Mouse (Mus musculus) liver, embryonic 16.5 days (tissue): ENCODE data around the gene Ttc9b. TPM values are rescaled to one million over a fixed set of nuclear protein-coding genes. Genes with fewer than 3 reads are reported as not detected.
A peak's percentile ranks its signal among the peaks of the same experiment; 100 is the strongest.

Source experiments
- ATAC-seq: fragments of 200-750 bp; cut with Nextera tagmentation; 2 replicates; pipeline ENCODE4 v1.8.0; 2017; ENCODE audit warnings: low read depth, mild to moderate bottlenecking, moderate number of reproducible peaks, moderate library complexity
- H3K27ac ChIP-seq: fragments of 300-500 bp; sonication (generic); 2 replicates; pipeline ENCODE4 v1.5.1; 2014; ENCODE audit warnings: mild to moderate bottlenecking, low read length
- H3K27me3 ChIP-seq: fragments of 300-500 bp; sonication (generic); 2 replicates; pipeline ENCODE4 v1.6.1; 2014; ENCODE audit warnings: low read depth, low read length, mixed read lengths; ENCODE audit not compliant: control insufficient read depth, insufficient read depth
- H3K36me3 ChIP-seq: fragments of 300-500 bp; sonication (generic); 2 replicates; pipeline ENCODE4 v1.6.1; 2014; ENCODE audit warnings: mild to moderate bottlenecking; ENCODE audit not compliant: control insufficient read depth, insufficient read depth
- H3K4me1 ChIP-seq: fragments of 300-500 bp; sonication (generic); 2 replicates; pipeline ENCODE4 v1.6.1; 2014; ENCODE audit warnings: low read depth, low read length, mixed read lengths; ENCODE audit not compliant: control insufficient read depth
- H3K4me2 ChIP-seq: fragments of 300-500 bp; sonication (generic); 2 replicates; pipeline ENCODE4 v1.6.1; 2014; ENCODE audit warnings: low read depth, low read length, mixed read lengths
- H3K4me3 ChIP-seq: fragments of 300-500 bp; sonication (generic); 2 replicates; pipeline ENCODE4 v1.5.1; 2014; ENCODE audit warnings: low read depth, mild to moderate bottlenecking, low read length
- H3K9ac ChIP-seq: fragments of 300-500 bp; sonication (generic); 2 replicates; pipeline ENCODE4 v1.6.1; 2014; ENCODE audit warnings: low read depth, low read length
- H3K9me3 ChIP-seq: fragments of 300-500 bp; sonication (generic); replicated peaks from 2 replicates; pipeline ENCODE4 v1.6.1; 2016; ENCODE audit warnings: low read length; ENCODE audit not compliant: control insufficient read depth
- WGBS: fragments of 180-500 bp; shearing (Covaris S2); extraction: QIAGEN DNeasy Blood & Tissue Kit; methylation state at CpG from one replicate; pipeline ENCODE4 v1.1.7; 2014; ENCODE audit not compliant: insufficient replicate concordance; 5-methylcytosine and 5-hydroxymethylcytosine counted together
- polyA plus RNA-seq: library from polyadenylated mRNA; unstranded; fragments of >200 nt; fragmentation: Nextera tagmentation; extraction: Ambion mirVana; gene quantifications from 2 replicates; pipeline ENCODE4 v1.2.1, GENCODE M21; 2015

Gene Ttc9b
- polyA plus RNA-seq, 1 experiment from 2014 or later = not detected

GRCm38 (mm10) chr7:27650949-27651348 is 2.8 kb upstream of the Ttc9b start:
- under 1% methylated on average over 10 of the region's 10 CpGs for WGBS
- Histone ChIP-seq H3K27me3 (peaks cover 42% of the 10 kb centered on the region), H3K4me3 (peak overlapping the region; percentile 44), H3K27ac (no peak overlapping the region), H3K9ac (no peak overlapping the region), H3K4me1 (peaks cover 3% of the 10 kb centered on the region), H3K4me2 (peak overlapping the region; percentile 33; the same call in 1 of the 2 replicates), H3K9me3 (no peaks in the 10 kb centered on the region), H3K36me3 (no peaks in the 10 kb centered on the region)
- 0 out of 2 replicates have a peak, but pooled peaks have one; percentile 24 for ATAC-seq

DNA sequence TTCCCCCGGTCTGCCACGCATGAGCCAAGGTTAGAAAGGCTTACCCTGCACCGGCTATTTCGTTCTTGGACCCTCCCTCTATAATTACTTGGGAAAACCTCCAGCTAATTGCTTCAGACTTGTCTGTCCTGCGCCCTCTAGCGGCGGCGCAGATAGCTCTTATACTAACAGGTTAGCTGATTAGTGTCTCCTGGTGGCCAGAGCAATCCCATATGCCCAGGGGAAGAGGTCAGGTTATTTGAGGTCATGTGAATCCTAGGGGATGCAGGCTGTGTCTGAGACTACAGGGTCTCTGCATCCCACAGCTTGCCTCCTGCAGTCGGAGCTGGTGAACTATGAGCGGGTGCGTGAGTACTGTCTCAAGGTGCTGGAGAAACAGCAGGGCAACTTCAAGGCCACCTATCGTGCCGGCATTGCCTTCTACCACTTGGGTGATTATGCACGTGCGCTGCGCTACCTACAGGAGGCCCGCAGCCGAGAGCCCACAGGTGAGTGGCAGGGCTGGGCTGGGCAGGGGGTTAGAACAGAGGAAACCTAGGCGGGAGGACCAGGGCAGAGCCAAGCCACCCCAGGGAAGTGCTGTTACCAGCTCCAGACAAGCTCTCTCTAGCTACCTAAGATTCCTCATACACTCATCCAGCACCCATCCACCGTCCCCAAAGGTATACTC is 1.0 kb downstream of the Ttc9b start:
- Histone ChIP-seq H3K27me3 (peaks cover 73% of the 10 kb centered on the region), H3K9ac (no peak overlapping the region), H3K4me2 (no peak overlapping the region), H3K4me3 (no peak overlapping the region), H3K27ac (no peak overlapping the region), H3K9me3 (no peaks in the 10 kb centered on the region), H3K4me1 (peaks cover 10% of the 10 kb centered on the region), H3K36me3 (no peaks in the 10 kb centered on the region)
- 47% methylated on average over 20 of the region's 20 CpGs for WGBS
- no peak for ATAC-seq

- Histone ChIP-seq H3K9ac (no peak overlapping the region), H3K4me3 (no peak overlapping the region), H3K4me1 (peaks cover 10% of the 10 kb centered on the region), H3K36me3 (no peaks in the 10 kb centered on the region), H3K4me2 (no peak overlapping the region), H3K27ac (no peak overlapping the region), H3K9me3 (no peaks in the 10 kb centered on the region), H3K27me3 (peaks cover 73% of the 10 kb centered on the region)
- ATAC-seq = no peak
- WGBS = 37% methylated on average over 11 of the region's 11 CpGs
Measured at GRCm38 (mm10) chr7:27655545-27655944, 1.8 kb downstream of the Ttc9b start.

DNA sequence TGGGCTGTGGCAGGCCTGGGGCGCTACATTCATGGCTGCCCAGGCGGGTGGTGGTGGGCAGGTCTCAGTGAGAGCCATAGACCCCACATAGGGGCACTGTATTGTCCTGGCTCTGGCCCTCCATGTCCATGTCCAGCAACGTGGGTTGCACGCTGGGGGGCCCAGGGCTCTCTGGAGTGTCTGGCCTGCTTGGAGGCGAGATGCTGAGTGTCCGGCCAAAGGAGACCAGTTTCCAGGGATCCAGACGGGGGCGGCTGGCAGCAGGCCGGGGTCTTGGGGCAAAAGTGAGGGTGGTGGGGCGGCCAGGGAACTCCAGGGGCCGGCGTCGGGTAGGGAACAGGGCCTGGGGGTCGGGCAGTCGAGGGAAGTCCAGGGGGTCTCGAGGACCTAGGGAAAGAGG is 2.9 kb downstream of the Ttc9b start:
- no peak overlapping the region for H3K4me3 ChIP-seq
- H3K4me2 ChIP-seq = no peak overlapping the region
- H3K27ac ChIP-seq = no peak overlapping the region
- H3K36me3 ChIP-seq = no peaks in the 10 kb centered on the region
- H3K4me1 ChIP-seq = peaks cover 10% of the 10 kb centered on the region
- peaks cover 71% of the 10 kb centered on the region for H3K27me3 ChIP-seq
- WGBS = 67% methylated on average over 16 of the region's 16 CpGs
- no peak for ATAC-seq
- no peaks in the 10 kb centered on the region for H3K9me3 ChIP-seq
- H3K9ac ChIP-seq = no peak overlapping the region

- H3K27ac ChIP-seq = no peak overlapping the region
- H3K36me3 ChIP-seq = no peaks in the 10 kb centered on the region
- H3K4me1 ChIP-seq = peaks cover 10% of the 10 kb centered on the region
- 22% methylated on average over 49 of the region's 53 CpGs for WGBS
- no peaks in the 10 kb centered on the region for H3K9me3 ChIP-seq
- H3K9ac ChIP-seq = no peak overlapping the region
- H3K27me3 ChIP-seq = peaks cover 62% of the 10 kb centered on the region
- no peak overlapping the region for H3K4me3 ChIP-seq
- no peak overlapping the region for H3K4me2 ChIP-seq
- ATAC-seq = no peak
Measured at GRCm38 (mm10) chr7:27657824-27658395, 4.2 kb downstream of the Ttc9b start.

- peaks cover 8% of the 10 kb centered on the region for H3K4me1 ChIP-seq
- H3K27ac ChIP-seq = no peak overlapping the region
- H3K27me3 ChIP-seq = peaks cover 51% of the 10 kb centered on the region
- ATAC-seq = peak; percentile 70
- H3K9ac ChIP-seq = no peak overlapping the region
- WGBS = 28% methylated on average over 14 of the region's 14 CpGs
- H3K4me3 ChIP-seq = no peak overlapping the region
- H3K9me3 ChIP-seq = no peaks in the 10 kb centered on the region
- peak overlapping the region; percentile 27; the same call in 1 of the 2 replicates for H3K4me2 ChIP-seq
- no peaks in the 10 kb centered on the region for H3K36me3 ChIP-seq
Measured at GRCm38 (mm10) chr7:27658712-27659663, 5.3 kb downstream of the Ttc9b start.

- no peak overlapping the region for H3K27ac ChIP-seq
- peaks cover 22% of the 10 kb centered on the region for H3K27me3 ChIP-seq
- H3K4me1 ChIP-seq = peaks cover 7% of the 10 kb centered on the region
- H3K9ac ChIP-seq = no peak overlapping the region
- H3K4me3 ChIP-seq = no peak overlapping the region
- 67% methylated on average over 4 of the region's 4 CpGs for WGBS
- H3K4me2 ChIP-seq = no peak overlapping the region
- ATAC-seq = no peak
- no peaks in the 10 kb centered on the region for H3K9me3 ChIP-seq
- H3K36me3 ChIP-seq = no peaks in the 10 kb centered on the region
Measured at GRCm38 (mm10) chr7:27662038-27662437, 8.3 kb downstream of the Ttc9b start.

GRCm38 (mm10) chr7:27673064-27673574 is 19.4 kb downstream of the Ttc9b start:
- H3K4me3 ChIP-seq = peak overlapping the region; percentile 85
- peak overlapping the region; percentile 99 for H3K4me2 ChIP-seq
- H3K36me3 ChIP-seq = no peaks in the 10 kb centered on the region
- peak overlapping the region; percentile 78 for H3K9ac ChIP-seq
- no peaks in the 10 kb centered on the region for H3K9me3 ChIP-seq
- WGBS = 43% methylated on average over 9 of the region's 9 CpGs
- H3K27me3 ChIP-seq = peaks cover 9% of the 10 kb centered on the region
- no peak for ATAC-seq
- H3K27ac ChIP-seq = no peak overlapping the region
- peaks cover 17% of the 10 kb centered on the region for H3K4me1 ChIP-seq
